ENCODE assay signal across 8 mouse cellular contexts in genomic region chr13:46872194-46872593, GRCm38 (mm10). TPM values are rescaled to one million over a fixed set of nuclear protein-coding genes. Genes with fewer than 3 reads are reported as not detected.
A peak's percentile ranks its signal among the peaks of the same experiment; 100 is the strongest.
DNase-seq lines count a peak whose midpoint lies in the region; ATAC-seq and TF ChIP-seq lines count a peak whose summit lies in the region.

No protein-coding gene starts in this region.

- no peak overlapping the region for H3K9ac ChIP-seq in lung, embryonic 14.5 days
- no peak overlapping the region for H3K9ac ChIP-seq in stomach, postnatal 0 days (ENCODE audit: low read length)

- H3K4me2 ChIP-seq in lung, embryonic 14.5 days = no peak overlapping the region
- H3K4me2 ChIP-seq in stomach, postnatal 0 days (replicated peaks; ENCODE audit: low read depth) = no peak overlapping the region

- no peak overlapping the region for H3K27ac ChIP-seq in lung, embryonic 14.5 days (ENCODE audit: low read depth)
- H3K27ac ChIP-seq in stomach, postnatal 0 days (replicated peaks) = no peak overlapping the region

- peaks cover 25% of the 10 kb centered on the region for H3K4me1 ChIP-seq in lung, embryonic 14.5 days (ENCODE audit: insufficient read depth)
- H3K4me1 ChIP-seq in stomach, postnatal 0 days (replicated peaks; ENCODE audit: control insufficient read depth, insufficient read depth) = no peaks in the 10 kb centered on the region

- no peaks in the 10 kb centered on the region for H3K9me3 ChIP-seq in lung, embryonic 14.5 days (ENCODE audit: low read depth, low read length)
- no peaks in the 10 kb centered on the region for H3K9me3 ChIP-seq in stomach, postnatal 0 days (ENCODE audit: control insufficient read depth, low read length)

- ATAC-seq in lung, embryonic 14.5 days (ENCODE audit: insufficient read depth) = no peak
- ATAC-seq in stomach, postnatal 0 days (ENCODE audit: low FRiP score, low TSS enrichment) = no peak

- peak; percentile 42 for TF ChIP-seq CTCF in lung, embryonic 14.5 days (IDR thresholded peaks at IDR 0.05; ENCODE audit: low read depth)
- peak; percentile 52 for TF ChIP-seq CTCF in stomach, postnatal 0 days (IDR thresholded peaks at IDR 0.05; ENCODE audit: low read depth)

- H3K4me3 ChIP-seq in lung, embryonic 14.5 days (ENCODE audit: low read depth, low read length) = no peak overlapping the region
- H3K4me3 ChIP-seq in stomach, postnatal 0 days (ENCODE audit: low read depth, low read length) = no peak overlapping the region

- WGBS in lung, embryonic 14.5 days = 17% methylated on average over 6 of the region's 6 CpGs
- WGBS in stomach, postnatal 0 days = 51% methylated on average over 6 of the region's 6 CpGs

- DNase-seq in adrenal gland, postnatal 14 days = peak; percentile 34
- DNase-seq in adrenal gland, postnatal 4 days (ENCODE audit: low spot score in 2 of 2) = no peak
- peak; percentile 67 to 72 for DNase-seq in right cerebral cortex, postnatal 10 days (ENCODE audit: low spot score in 2 of 2)
- DNase-seq in right cerebral cortex, postnatal 36 days (ENCODE audit: low spot score in 2 of 2) = no peak
- peak; percentile 69 for DNase-seq in lung, embryonic 14.5 days
- no peak for DNase-seq in stomach, postnatal 0 days (ENCODE audit: low spot score)
- no peak for DNase-seq in cerebellum, adult 9-10 months
- no peak for DNase-seq in ovary, postnatal 36 days (ENCODE audit: low spot score)

- no peaks in the 10 kb centered on the region for H3K36me3 ChIP-seq in lung, embryonic 14.5 days (ENCODE audit: insufficient read depth)
- no peaks in the 10 kb centered on the region for H3K36me3 ChIP-seq in stomach, postnatal 0 days (ENCODE audit: control insufficient read depth, insufficient read depth, low read length)

- no peaks in the 10 kb centered on the region for H3K27me3 ChIP-seq in lung, embryonic 14.5 days (ENCODE audit: insufficient read depth, low read length)
- no peaks in the 10 kb centered on the region for H3K27me3 ChIP-seq in stomach, postnatal 0 days (ENCODE audit: control insufficient read depth, insufficient read depth, low read length)

- no peak for TF ChIP-seq EP300 in stomach, postnatal 0 days (optimal IDR thresholded peaks at IDR 0.05)

RNA-seq across cellular contexts. Expression of gene Kif13a, which starts 57.5 kb away (rescaled TPM):
- total RNA-seq in adrenal gland, postnatal 14 days (2021) = 27.4 and 32.3 TPM in 2 replicates
- total RNA-seq in adrenal gland, postnatal 4 days (2021) = 10 to 100 TPM; 37.2 to 43.2 TPM
- 35.4 and 40.4 TPM in 2 replicates for polyA plus RNA-seq in lung, embryonic 14.5 days (2014; fragmentation: Nextera tagmentation; extraction: Ambion mirVana)
- 12.8 and 13.5 TPM in 2 replicates for polyA plus RNA-seq in stomach, postnatal 0 days (2015; fragmentation: Nextera tagmentation; extraction: Ambion mirVana)

Comparison
In these comparisons a context has a peak if more than half of its experiments do, and no peak if none do; other contexts are left out.
1. DNase-seq: peak in adrenal gland, postnatal 14 days (single experiment), right cerebral cortex, postnatal 10 days (2 of 2) and lung, embryonic 14.5 days (single experiment); none in adrenal gland, postnatal 4 days (0 of 2), right cerebral cortex, postnatal 36 days (0 of 2), stomach, postnatal 0 days (single experiment), cerebellum, adult 9-10 months (single experiment) and ovary, postnatal 36 days (single experiment).